Mouse (Mus musculus): ENCODE data around the gene Uba52. TPM values are rescaled to one million over a fixed set of nuclear protein-coding genes. Genes with fewer than 3 reads are reported as not detected.
A peak's percentile ranks its signal among the peaks of the same experiment; 100 is the strongest.

Gene Uba52
- polyA plus RNA-seq, 1 experiment from 2014 or later, result 691 TPM

DNA sequence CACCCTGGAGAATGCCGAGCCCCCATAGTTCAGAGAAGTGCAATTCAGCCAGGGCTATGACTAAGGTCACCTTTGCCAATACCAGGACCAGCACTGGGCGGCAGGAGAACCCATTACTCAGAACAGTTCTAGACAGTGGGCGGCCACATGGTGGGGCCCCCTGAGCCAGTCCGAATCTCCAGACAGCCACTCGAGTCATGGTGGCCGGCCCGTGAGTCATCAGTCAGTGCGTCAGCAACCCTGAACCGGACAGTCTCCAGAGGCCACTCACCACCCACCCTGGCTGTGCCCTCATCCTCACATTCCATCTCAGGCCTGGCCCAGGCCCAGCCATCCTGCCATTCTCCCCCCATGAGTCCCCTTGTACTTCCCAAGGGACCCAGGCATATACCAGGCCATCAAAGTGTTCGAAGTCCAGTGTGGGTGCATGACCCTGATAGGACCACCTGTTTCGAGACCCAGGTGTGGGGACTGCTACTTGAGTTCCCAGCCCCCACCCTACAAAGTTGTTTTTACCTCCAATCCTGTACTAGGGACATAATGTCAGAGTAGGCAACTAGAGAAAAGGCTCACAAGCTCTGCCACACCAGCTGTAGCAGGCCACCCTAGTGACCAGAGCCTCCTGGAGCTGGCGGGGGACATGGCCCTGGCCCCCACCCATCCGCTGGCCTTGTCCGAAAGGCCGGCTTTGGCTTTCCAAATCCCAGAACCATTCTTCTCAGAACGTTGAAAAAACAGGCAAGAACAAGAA is 48.7 kb downstream of the Uba52 start:
- Histone ChIP-seq H3K4me1 (ENCODE audit: control insufficient read depth, insufficient read depth, low read length) (peaks cover 16% of the 10 kb centered on the region), H3K4me2 (ENCODE audit: low read depth, low read length) (no peak overlapping the region), H3K4me3 (ENCODE audit: low read length) (no peak overlapping the region), H3K36me3 (ENCODE audit: control insufficient read depth, insufficient read depth) (no peaks in the 10 kb centered on the region), H3K9me3 (replicated peaks; ENCODE audit: control insufficient read depth, low read length) (no peaks in the 10 kb centered on the region), H3K27me3 (ENCODE audit: control insufficient read depth, insufficient read depth, low read length) (no peaks in the 10 kb centered on the region), H3K9ac (ENCODE audit: low read length) (no peak overlapping the region), H3K27ac (ENCODE audit: low read length) (no peak overlapping the region)
- ATAC-seq (replicated peaks; ENCODE audit: extremely low read depth, insufficient read depth, low FRiP score), result 0 out of 2 replicates have a peak, but pooled peaks have one; percentile 23
- 73% methylated on average over 16 of the region's 16 CpGs for WGBS

- Histone ChIP-seq H3K9ac (ENCODE audit: low read length) (no peak overlapping the region), H3K4me2 (ENCODE audit: low read depth, low read length) (no peak overlapping the region), H3K27me3 (ENCODE audit: control insufficient read depth, insufficient read depth, low read length) (no peaks in the 10 kb centered on the region), H3K4me3 (ENCODE audit: low read length) (no peak overlapping the region), H3K27ac (ENCODE audit: low read length) (no peak overlapping the region), H3K9me3 (replicated peaks; ENCODE audit: control insufficient read depth, low read length) (no peaks in the 10 kb centered on the region), H3K36me3 (ENCODE audit: control insufficient read depth, insufficient read depth) (no peaks in the 10 kb centered on the region), H3K4me1 (ENCODE audit: control insufficient read depth, insufficient read depth, low read length) (peaks cover 16% of the 10 kb centered on the region)
- 48% methylated on average over 9 of the region's 9 CpGs for WGBS
- peak; percentile 60 for ATAC-seq (replicated peaks; ENCODE audit: extremely low read depth, insufficient read depth, low FRiP score)
Observed at GRCm38 (mm10) chr8:70460606-70461005, 50.0 kb downstream of the Uba52 start.

DNA sequence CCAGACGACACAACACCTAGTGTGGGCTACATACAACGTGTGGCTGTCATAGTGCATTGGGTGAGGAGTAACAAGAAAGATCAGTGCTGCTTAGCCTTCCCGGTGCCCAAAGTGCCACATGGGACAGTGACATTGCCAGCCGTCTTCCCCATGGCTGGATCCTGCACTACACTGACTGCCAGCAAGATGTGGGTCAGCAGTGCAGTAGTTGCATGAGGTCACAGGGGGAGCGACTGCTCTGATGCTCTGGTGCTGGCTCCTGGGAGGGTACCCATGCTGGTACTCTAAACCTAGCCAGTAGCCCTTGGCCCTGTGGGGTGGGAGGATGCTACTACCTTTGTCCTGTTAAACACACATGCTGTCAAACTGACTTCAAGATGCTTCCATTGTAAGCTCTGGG is 50.4 kb downstream of the Uba52 start:
- H3K27ac ChIP-seq (ENCODE audit: low read length), result no peak overlapping the region
- no peaks in the 10 kb centered on the region for H3K27me3 ChIP-seq (ENCODE audit: control insufficient read depth, insufficient read depth, low read length)

DNA sequence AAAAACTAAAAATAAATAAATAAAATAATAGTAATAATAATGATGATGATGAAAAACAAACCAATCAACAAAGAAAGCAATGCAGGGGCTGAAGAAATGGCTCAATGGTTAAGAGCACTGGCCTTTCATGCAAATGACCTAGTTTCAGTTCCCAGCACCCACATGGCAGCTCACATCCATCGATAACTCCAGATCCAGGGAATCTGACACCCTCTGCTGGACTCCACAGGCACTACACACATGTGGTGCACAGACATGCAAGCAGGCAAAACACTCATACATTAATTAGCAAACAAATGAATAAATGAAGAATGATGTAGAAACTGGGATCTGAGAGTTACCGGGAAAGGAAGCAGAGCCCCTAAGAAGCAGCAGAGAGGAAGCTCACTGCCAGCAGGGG is 51.0 kb downstream of the Uba52 start:
- H3K4me1 ChIP-seq (ENCODE audit: control insufficient read depth, insufficient read depth, low read length), result peaks cover 16% of the 10 kb centered on the region
- no peak overlapping the region for H3K4me2 ChIP-seq (ENCODE audit: low read depth, low read length)
- 98% methylated on average over 2 of the region's 2 CpGs for WGBS
- no peaks in the 10 kb centered on the region for H3K9me3 ChIP-seq (replicated peaks; ENCODE audit: control insufficient read depth, low read length)
- H3K27me3 ChIP-seq (ENCODE audit: control insufficient read depth, insufficient read depth, low read length), result no peaks in the 10 kb centered on the region
- H3K36me3 ChIP-seq (ENCODE audit: control insufficient read depth, insufficient read depth), result no peaks in the 10 kb centered on the region
- H3K9ac ChIP-seq (ENCODE audit: low read length), result no peak overlapping the region
- H3K27ac ChIP-seq (ENCODE audit: low read length), result no peak overlapping the region
- no peak overlapping the region for H3K4me3 ChIP-seq (ENCODE audit: low read length)
- ATAC-seq (replicated peaks; ENCODE audit: extremely low read depth, insufficient read depth, low FRiP score), result no peak

More for the DNA sequence above, 50.4 kb downstream of the Uba52 start:
- no peaks in the 10 kb centered on the region for H3K36me3 ChIP-seq (ENCODE audit: control insufficient read depth, insufficient read depth)
- H3K9me3 ChIP-seq (replicated peaks; ENCODE audit: control insufficient read depth, low read length), result no peaks in the 10 kb centered on the region
- H3K9ac ChIP-seq (ENCODE audit: low read length), result no peak overlapping the region
- peaks cover 16% of the 10 kb centered on the region for H3K4me1 ChIP-seq (ENCODE audit: control insufficient read depth, insufficient read depth, low read length)
- no peak overlapping the region for H3K4me3 ChIP-seq (ENCODE audit: low read length)
- H3K4me2 ChIP-seq (ENCODE audit: low read depth, low read length), result no peak overlapping the region
- WGBS, result 81% methylated on average over 5 of the region's 5 CpGs
- ATAC-seq (replicated peaks; ENCODE audit: extremely low read depth, insufficient read depth, low FRiP score), result no peak

DNA sequence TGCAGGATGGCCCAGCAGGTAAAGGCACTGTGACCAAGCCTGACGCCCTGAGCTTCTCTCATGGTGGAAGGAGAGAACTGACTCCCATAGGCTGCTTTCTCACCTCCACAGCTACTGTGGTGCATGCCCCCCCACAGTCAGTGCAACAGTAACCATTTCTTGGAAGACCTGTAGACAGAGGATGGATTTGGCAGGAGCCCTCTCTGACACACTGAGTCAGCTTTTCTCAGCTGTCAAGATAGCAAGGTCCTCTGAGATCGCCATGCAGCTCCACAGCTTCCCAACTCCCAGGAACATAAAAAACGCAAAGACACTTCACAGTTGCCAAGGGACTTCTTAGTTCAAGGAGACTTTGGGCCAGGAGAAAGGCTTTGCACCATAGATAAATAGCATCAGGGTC is 52.1 kb downstream of the Uba52 start:
- H3K27ac ChIP-seq (ENCODE audit: low read length), result no peak overlapping the region
- 64% methylated on average over 3 of the region's 3 CpGs for WGBS
- no peaks in the 10 kb centered on the region for H3K9me3 ChIP-seq (replicated peaks; ENCODE audit: control insufficient read depth, low read length)
- no peaks in the 10 kb centered on the region for H3K36me3 ChIP-seq (ENCODE audit: control insufficient read depth, insufficient read depth)
- ATAC-seq (replicated peaks; ENCODE audit: extremely low read depth, insufficient read depth, low FRiP score), result no peak
- H3K4me2 ChIP-seq (ENCODE audit: low read depth, low read length), result no peak overlapping the region
- H3K27me3 ChIP-seq (ENCODE audit: control insufficient read depth, insufficient read depth, low read length), result no peaks in the 10 kb centered on the region
- no peak overlapping the region for H3K9ac ChIP-seq (ENCODE audit: low read length)
- peaks cover 27% of the 10 kb centered on the region for H3K4me1 ChIP-seq (ENCODE audit: control insufficient read depth, insufficient read depth, low read length)
- H3K4me3 ChIP-seq (ENCODE audit: low read length), result no peak overlapping the region

Other genes with a start within 250 kb of the Uba52 start
- 26.6 and 30.2 TPM in 2 replicates for gene Homer3, start 228.0 kb downstream of the Uba52 start, polyA plus RNA-seq (2015; fragmentation: Nextera tagmentation; extraction: Ambion mirVana)
- 34.1 and 34.2 TPM in 2 replicates for gene Ddx49, start 208.3 kb downstream of the Uba52 start, polyA plus RNA-seq (2015; fragmentation: Nextera tagmentation; extraction: Ambion mirVana)
- gene Cope, start 208.3 kb downstream of the Uba52 start, polyA plus RNA-seq (2015; fragmentation: Nextera tagmentation; extraction: Ambion mirVana), result 326 and 334 TPM in 2 replicates
- gene Cers1, start 195.0 kb downstream of the Uba52 start, polyA plus RNA-seq (2015; fragmentation: Nextera tagmentation; extraction: Ambion mirVana), result 1.3 TPM in 2 replicates
- 0.45 and 1.4 TPM in 2 replicates for gene Gdf1, start 181.0 kb downstream of the Uba52 start, polyA plus RNA-seq (2015; fragmentation: Nextera tagmentation; extraction: Ambion mirVana)
- 7.9 and 9.7 TPM in 2 replicates for gene Upf1, start 157.5 kb downstream of the Uba52 start, polyA plus RNA-seq (2015; fragmentation: Nextera tagmentation; extraction: Ambion mirVana)
- gene Comp, start 137.2 kb downstream of the Uba52 start, polyA plus RNA-seq (2015; fragmentation: Nextera tagmentation; extraction: Ambion mirVana), result 3.0 and 4.3 TPM in 2 replicates
- 10.2 and 10.7 TPM in 2 replicates for gene Crtc1, start 71.2 kb downstream of the Uba52 start, polyA plus RNA-seq (2015; fragmentation: Nextera tagmentation; extraction: Ambion mirVana)
- gene Klhl26, start 33.8 kb downstream of the Uba52 start, polyA plus RNA-seq (2015; fragmentation: Nextera tagmentation; extraction: Ambion mirVana), result 9.9 and 12.4 TPM in 2 replicates
- 0.13 and 0.41 TPM in 2 replicates for gene Tmem59l, start 23.4 kb downstream of the Uba52 start, polyA plus RNA-seq (2015; fragmentation: Nextera tagmentation; extraction: Ambion mirVana)
- gene Crlf1, start 17.6 kb downstream of the Uba52 start, polyA plus RNA-seq (2015; fragmentation: Nextera tagmentation; extraction: Ambion mirVana), result 3.2 and 17.8 TPM in 2 replicates
- 122 and 129 TPM in 2 replicates for gene Rex1bd, start 4.0 kb downstream of the Uba52 start, polyA plus RNA-seq (2015; fragmentation: Nextera tagmentation; extraction: Ambion mirVana)
- 273 and 275 TPM in 2 replicates for gene Fkbp8, start 16.9 kb upstream of the Uba52 start, polyA plus RNA-seq (2015; fragmentation: Nextera tagmentation; extraction: Ambion mirVana)
- 74.4 and 77.6 TPM in 2 replicates for gene Kxd1, start 17.2 kb upstream of the Uba52 start, polyA plus RNA-seq (2015; fragmentation: Nextera tagmentation; extraction: Ambion mirVana)
- 14.0 and 15.4 TPM in 2 replicates for gene Ell, start 28.7 kb upstream of the Uba52 start, polyA plus RNA-seq (2015; fragmentation: Nextera tagmentation; extraction: Ambion mirVana)
- 111 and 117 TPM in 2 replicates for gene Isyna1, start 83.6 kb upstream of the Uba52 start, polyA plus RNA-seq (2015; fragmentation: Nextera tagmentation; extraction: Ambion mirVana)
- gene Ssbp4, start 98.1 kb upstream of the Uba52 start, polyA plus RNA-seq (2015; fragmentation: Nextera tagmentation; extraction: Ambion mirVana), result 68.4 and 69.5 TPM in 2 replicates
- gene Lrrc25, start 105.4 kb upstream of the Uba52 start, polyA plus RNA-seq (2015; fragmentation: Nextera tagmentation; extraction: Ambion mirVana), result 1.8 and 2.3 TPM in 2 replicates
- gene Gdf15, start 121.7 kb upstream of the Uba52 start, polyA plus RNA-seq (2015; fragmentation: Nextera tagmentation; extraction: Ambion mirVana), result 1.2 and 1.6 TPM in 2 replicates
- gene Pgpep1, start 149.6 kb upstream of the Uba52 start, polyA plus RNA-seq (2015; fragmentation: Nextera tagmentation; extraction: Ambion mirVana), result 35.5 and 36.7 TPM in 2 replicates
- 252 and 258 TPM in 2 replicates for gene Lsm4, start 162.4 kb upstream of the Uba52 start, polyA plus RNA-seq (2015; fragmentation: Nextera tagmentation; extraction: Ambion mirVana)
- 58.7 and 59.3 TPM in 2 replicates for gene Jund, start 188.1 kb upstream of the Uba52 start, polyA plus RNA-seq (2015; fragmentation: Nextera tagmentation; extraction: Ambion mirVana)
- 0.05 TPM in 1 of 2 replicates, not detected in the other for gene Iqcn, start 192.7 kb upstream of the Uba52 start, polyA plus RNA-seq (2015; fragmentation: Nextera tagmentation; extraction: Ambion mirVana)
- not detected in 2 replicates for gene Gm3336, start 207.7 kb upstream of the Uba52 start, polyA plus RNA-seq (2015; fragmentation: Nextera tagmentation; extraction: Ambion mirVana)
- gene Pde4c, start 212.9 kb upstream of the Uba52 start, polyA plus RNA-seq (2015; fragmentation: Nextera tagmentation; extraction: Ambion mirVana), result 0.38 and 0.55 TPM in 2 replicates
- 29.1 and 30.0 TPM in 2 replicates for gene Rab3a, start 243.9 kb upstream of the Uba52 start, polyA plus RNA-seq (2015; fragmentation: Nextera tagmentation; extraction: Ambion mirVana)